Mouse (Mus musculus) heart, embryonic 15.5 days (tissue): Measurements from ENCODE around the gene Gm13289. TPM values are rescaled to one million over a fixed set of nuclear protein-coding genes. Genes with fewer than 3 reads are reported as not detected.
"Not testable (repeated sequence)": the region's sequence is repeated elsewhere in the genome, so short reads cannot be mapped to it uniquely, and the experiment has no call there.

Source experiments
- ATAC-seq: fragments of 200-750 bp; cut with Nextera tagmentation; replicated peaks from 2 replicates; pipeline ENCODE4 v1.8.0; 2017; ENCODE audit warnings: low read depth, moderate TSS enrichment; ENCODE audit not compliant: insufficient number of reproducible peaks, insufficient read depth, low FRiP score
- H3K27ac ChIP-seq: fragments of 300-500 bp; sonication (generic); 2 replicates; pipeline ENCODE4 v1.5.1; 2015; ENCODE audit warnings: mild to moderate bottlenecking, inconsistent platforms
- H3K27me3 ChIP-seq: fragments of 300-500 bp; sonication (generic); 2 replicates; pipeline ENCODE4 v1.6.1; 2015; ENCODE audit warnings: inconsistent platforms
- H3K36me3 ChIP-seq: fragments of 300-500 bp; sonication (generic); 2 replicates; pipeline ENCODE4 v1.6.1; 2015; ENCODE audit warnings: mild to moderate bottlenecking, inconsistent platforms
- H3K4me1 ChIP-seq: fragments of 300-500 bp; sonication (generic); replicated peaks from 2 replicates; pipeline ENCODE4 v1.6.1; 2015; ENCODE audit warnings: inconsistent platforms
- H3K4me2 ChIP-seq: fragments of 300-500 bp; sonication (generic); 2 replicates; pipeline ENCODE4 v1.6.1; 2015; ENCODE audit warnings: inconsistent platforms, mild to moderate bottlenecking, moderate library complexity
- H3K4me3 ChIP-seq: fragments of 300-500 bp; sonication (generic); 2 replicates; pipeline ENCODE4 v1.5.1; 2015; ENCODE audit warnings: mild to moderate bottlenecking, inconsistent platforms
- H3K9ac ChIP-seq: fragments of 300-500 bp; sonication (generic); 2 replicates; pipeline ENCODE4 v1.6.1; 2015; ENCODE audit warnings: mild to moderate bottlenecking, inconsistent platforms
- H3K9me3 ChIP-seq: fragments of 300-500 bp; sonication (generic); replicated peaks from 2 replicates; pipeline ENCODE4 v1.6.1; 2016; ENCODE audit warnings: inconsistent platforms
- WGBS: fragments of 180-500 bp; shearing (Covaris S2); methylation state at CpG from one replicate; pipeline ENCODE4 v1.1.7; 2015; ENCODE audit warnings: mixed read lengths; 5-methylcytosine and 5-hydroxymethylcytosine counted together
- polyA plus RNA-seq: library from polyadenylated mRNA; unstranded; fragments of >200 nt; fragmentation: Nextera tagmentation; extraction: Ambion mirVana; gene quantifications from 2 replicates; pipeline ENCODE4 v1.2.1, GENCODE M21; 2015

The Gm13289 gene
- polyA plus RNA-seq, 1 experiment from 2014 or later: not detected

DNA sequence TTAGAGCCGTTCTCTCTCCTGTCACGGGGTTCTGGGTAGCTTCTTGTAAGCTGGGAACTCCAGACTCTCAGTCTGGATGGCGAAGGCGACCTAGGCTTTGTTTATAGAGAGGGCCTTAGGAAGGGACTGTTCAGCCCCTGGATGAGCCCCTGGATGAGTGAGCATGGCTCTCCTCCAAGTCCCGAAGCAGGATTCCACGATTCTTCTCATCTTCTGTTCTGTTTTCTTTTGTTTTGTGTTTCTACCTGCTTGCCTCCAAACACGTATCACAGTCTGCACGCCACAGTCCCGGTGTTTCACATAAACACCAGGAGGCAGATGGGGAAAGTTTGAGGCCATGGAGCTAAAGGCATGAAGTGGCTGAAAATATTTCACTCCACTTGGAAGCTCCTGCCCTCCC lies 18.0 kb upstream of the Gm13289 start:
- H3K4me3 ChIP-seq, H3K27ac ChIP-seq, H3K36me3 ChIP-seq, H3K27me3 ChIP-seq, H3K4me2 ChIP-seq, H3K4me1 ChIP-seq, H3K9ac ChIP-seq, H3K9me3 ChIP-seq, ATAC-seq: not testable (repeated sequence)
- WGBS: 85% methylated on average over 9 of the region's 9 CpGs

DNA sequence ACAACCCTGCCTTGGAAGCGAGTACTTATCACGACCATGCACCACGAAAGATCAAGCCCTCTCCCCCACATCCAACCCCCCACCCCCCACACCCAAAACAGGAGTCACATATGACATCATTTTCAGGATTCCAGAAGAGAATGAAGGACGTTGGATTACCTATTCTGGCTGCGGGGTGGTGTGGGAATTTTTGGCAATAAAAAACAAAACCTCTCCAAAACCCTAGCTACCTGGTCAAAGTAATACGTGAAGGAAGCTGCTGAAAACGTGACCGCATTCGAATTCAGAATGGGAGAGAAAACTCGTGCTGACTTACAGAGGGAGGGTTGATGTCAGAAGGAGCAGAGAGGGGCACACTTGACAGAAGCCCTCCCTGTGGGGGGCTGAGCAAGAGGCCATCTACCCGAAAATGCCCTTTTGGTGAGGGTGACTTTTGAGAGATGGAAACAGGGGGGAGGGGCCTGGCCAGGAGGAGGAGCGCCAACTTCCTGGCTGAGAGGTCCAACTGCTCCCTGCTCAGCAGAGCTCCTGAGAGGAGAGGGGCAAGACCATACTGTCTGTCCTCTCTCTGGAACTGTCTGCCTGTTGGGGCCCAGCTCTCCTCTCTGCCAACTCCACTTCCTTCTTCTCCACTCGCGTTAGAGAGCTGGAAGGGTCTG lies 17.0 kb upstream of the Gm13289 start, which contains the start of gene Gm13283:
TSS of gene Gm13283 (plus strand) at position 510 of the 659 bp plus-strand sequence.
- peak within 1 kb of the TSS; percentile 43; the same call in 1 of the 2 replicates for H3K9ac ChIP-seq
- WGBS: 18% methylated on average over 11 of the region's 14 CpGs
- peak within 1 kb of the TSS; percentile 76 for H3K27ac ChIP-seq
- not testable (repeated sequence) for H3K36me3 ChIP-seq, H3K9me3 ChIP-seq, H3K4me1 ChIP-seq, H3K27me3 ChIP-seq, ATAC-seq
- peak within 1 kb of the TSS; percentile 55 for H3K4me2 ChIP-seq
- H3K4me3 ChIP-seq: peak within 1 kb of the TSS; percentile 42

- 0% methylated on average over 26 of the region's 28 CpGs for WGBS
- not testable (repeated sequence) for H3K36me3 ChIP-seq, H3K9me3 ChIP-seq, H3K4me1 ChIP-seq, H3K27me3 ChIP-seq, ATAC-seq
- Histone ChIP-seq H3K4me3 (peak overlapping the region; percentile 42), H3K27ac (peak overlapping the region; percentile 76), H3K9ac (peak overlapping the region; percentile 43; the same call in 1 of the 2 replicates), H3K4me2 (peak overlapping the region; percentile 55)
Observed at GRCm38 (mm10) chr4:88760431-88760830, 16.3 kb upstream of the Gm13289 start.

- not testable (repeated sequence) for H3K9me3 ChIP-seq, H3K27me3 ChIP-seq, H3K4me1 ChIP-seq, H3K27ac ChIP-seq, H3K9ac ChIP-seq, H3K4me3 ChIP-seq, H3K4me2 ChIP-seq, H3K36me3 ChIP-seq, ATAC-seq
- 65% methylated on average over 6 of the region's 8 CpGs for WGBS
Observed at GRCm38 (mm10) chr4:88761776-88762175, 14.9 kb upstream of the Gm13289 start.

GRCm38 (mm10) chr4:88762341-88762740 lies 14.4 kb upstream of the Gm13289 start:
- peak overlapping the region; percentile 57 for H3K4me2 ChIP-seq
- not testable (repeated sequence) for H3K4me1 ChIP-seq, H3K4me3 ChIP-seq, H3K9me3 ChIP-seq, H3K9ac ChIP-seq, ATAC-seq, H3K27ac ChIP-seq, H3K27me3 ChIP-seq, H3K36me3 ChIP-seq
- WGBS: 47% methylated on average over 9 of the region's 9 CpGs

- not testable (repeated sequence) for H3K27me3 ChIP-seq, H3K9me3 ChIP-seq, H3K36me3 ChIP-seq, H3K9ac ChIP-seq, ATAC-seq, H3K4me1 ChIP-seq
- peak overlapping the region; percentile 54 for H3K4me2 ChIP-seq
- H3K4me3 ChIP-seq: peak overlapping the region; percentile 39
- peak overlapping the region; percentile 73 for H3K27ac ChIP-seq
- WGBS: 2% methylated on average over 35 of the region's 42 CpGs
Observed at GRCm38 (mm10) chr4:88763384-88764018, 13.2 kb upstream of the Gm13289 start.

DNA sequence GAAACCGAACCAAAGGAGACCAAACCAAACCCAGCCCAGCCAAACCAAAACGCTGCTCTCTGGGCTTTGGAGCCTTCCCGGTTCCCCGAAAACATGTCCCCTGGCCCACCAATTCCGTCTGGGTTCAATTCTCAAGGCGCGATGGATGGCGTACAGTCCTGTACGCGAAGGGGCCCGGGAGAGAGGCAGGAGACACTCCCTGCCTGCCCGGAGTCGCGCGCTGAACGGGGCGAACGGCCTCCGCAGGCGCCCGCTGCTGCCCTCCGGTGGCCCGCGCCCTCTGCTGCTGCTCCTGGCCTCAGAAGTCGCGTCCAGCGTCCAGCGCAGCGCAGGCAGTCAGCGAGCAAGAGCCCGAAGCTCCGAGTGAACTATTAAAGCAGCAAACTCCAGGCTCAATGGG lies 3.2 kb upstream of the Gm13289 start, which contains the start of gene Gm13290:
TSS of gene Gm13290 (plus strand) at position 301 of the 400 bp plus-strand sequence.
- H3K27ac ChIP-seq, H3K36me3 ChIP-seq, H3K9me3 ChIP-seq, H3K4me3 ChIP-seq, H3K27me3 ChIP-seq, H3K4me2 ChIP-seq, H3K4me1 ChIP-seq, ATAC-seq, H3K9ac ChIP-seq: not testable (repeated sequence)
- WGBS: no CpG with 5 or more reads among the region's 32 CpGs

GRCm38 (mm10) chr4:88779550-88779949 lies 2.8 kb downstream of the Gm13289 start, which contains the start of gene Gm13272:
TSS of gene Gm13272 (plus strand) at chr4:88779850.
- H3K27me3 ChIP-seq, H3K9ac ChIP-seq, H3K4me3 ChIP-seq, H3K27ac ChIP-seq, ATAC-seq, H3K9me3 ChIP-seq, H3K4me2 ChIP-seq, H3K36me3 ChIP-seq, H3K4me1 ChIP-seq: not testable (repeated sequence)
- no CpG with 5 or more reads among the region's 29 CpGs for WGBS

DNA sequence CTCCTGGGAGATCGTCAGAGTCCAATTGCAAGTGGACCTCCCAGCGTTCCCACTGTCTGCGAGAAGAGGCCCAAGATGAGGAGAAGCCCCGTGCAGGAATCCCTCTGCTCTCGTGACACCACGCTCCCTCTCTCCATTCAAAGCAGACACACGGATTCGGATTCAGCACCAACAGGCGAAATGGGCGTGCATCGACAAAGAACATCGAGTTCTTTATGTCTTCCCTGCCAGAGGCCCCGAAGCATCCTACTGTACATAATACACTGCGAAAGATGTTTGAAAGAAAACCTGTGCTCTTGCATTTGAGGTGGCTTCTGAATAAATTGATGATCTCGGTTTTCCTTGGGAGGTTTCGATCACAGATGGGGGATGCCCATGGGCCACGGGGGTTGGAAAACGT lies 3.6 kb downstream of the Gm13289 start:
- H3K36me3 ChIP-seq, H3K4me1 ChIP-seq, H3K27ac ChIP-seq, H3K4me3 ChIP-seq, H3K4me2 ChIP-seq, H3K9ac ChIP-seq, H3K27me3 ChIP-seq, ATAC-seq, H3K9me3 ChIP-seq: not testable (repeated sequence)
- 45% methylated on average over 16 of the region's 18 CpGs for WGBS

- not testable (repeated sequence) for H3K27me3 ChIP-seq, H3K9me3 ChIP-seq, H3K9ac ChIP-seq, H3K36me3 ChIP-seq, ATAC-seq, H3K4me1 ChIP-seq
- Histone ChIP-seq H3K4me3 (peak within 1 kb of the TSS; percentile 30), H3K4me2 (peak within 1 kb of the TSS; percentile 56), H3K27ac (peak within 1 kb of the TSS; percentile 73)
- 12% methylated on average over 5 of the region's 7 CpGs for WGBS
Observed at GRCm38 (mm10) chr4:88781831-88782230, 5.1 kb downstream of the Gm13289 start, which contains the start of gene Ifnz. TSS of gene Ifnz (plus strand) at chr4:88782131.

DNA sequence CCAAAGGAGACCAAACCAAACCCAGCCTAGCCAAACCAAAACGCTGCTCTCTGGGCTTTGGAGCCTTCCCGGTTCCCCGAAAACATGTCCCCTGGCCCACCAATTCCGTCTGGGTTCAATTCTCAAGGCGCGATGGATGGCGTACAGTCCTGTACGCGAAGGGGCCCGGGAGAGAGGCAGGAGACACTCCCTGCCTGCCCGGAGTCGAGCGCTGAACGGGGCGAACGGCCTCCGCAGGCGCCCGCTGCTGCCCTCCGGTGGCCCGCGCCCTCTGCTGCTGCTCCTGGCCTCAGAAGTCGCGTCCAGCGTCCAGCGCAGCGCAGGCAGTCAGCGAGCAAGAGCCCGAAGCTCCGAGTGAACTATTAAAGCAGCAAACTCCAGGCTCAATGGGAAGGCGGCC lies 5.6 kb downstream of the Gm13289 start:
- not testable (repeated sequence) for H3K27me3 ChIP-seq, H3K36me3 ChIP-seq, H3K9me3 ChIP-seq, H3K9ac ChIP-seq, ATAC-seq, H3K4me1 ChIP-seq
- Histone ChIP-seq H3K27ac (peak overlapping the region; percentile 73), H3K4me2 (peak overlapping the region; percentile 56), H3K4me3 (peak overlapping the region; percentile 30)
- WGBS: 0% methylated on average over 11 of the region's 31 CpGs

- WGBS: no CpG with 5 or more reads among the region's 27 CpGs
Observed at GRCm38 (mm10) chr4:88785409-88785808, 8.7 kb downstream of the Gm13289 start, which contains the start of gene Gm13276. TSS of gene Gm13276 (plus strand) at chr4:88785709.

More at GRCm38 (mm10) chr4:88785409-88785808, 8.7 kb downstream of the Gm13289 start, which contains the start of gene Gm13276:
- not testable (repeated sequence) for H3K4me1 ChIP-seq, ATAC-seq, H3K9ac ChIP-seq, H3K9me3 ChIP-seq, H3K27ac ChIP-seq, H3K36me3 ChIP-seq, H3K4me3 ChIP-seq, H3K4me2 ChIP-seq, H3K27me3 ChIP-seq
